Mouse (Mus musculus) bone marrow, adult 2 months (tissue): ENCODE results near the gene C1qb.

Source experiments
- CTCF ChIP-seq: fragments of 200-500 bp; IDR thresholded peaks from 2 replicates; pipeline ENCODE4 v1.5.1; 2011; ENCODE audit warnings: low read length, control low read depth; ENCODE audit not compliant: control insufficient read depth, insufficient read depth
- POLR2A ChIP-seq: fragments of 200-500 bp; IDR thresholded peaks from 2 replicates; pipeline ENCODE4 v1.6.1; 2011; ENCODE audit warnings: low read depth, mild to moderate bottlenecking, control low read depth, low read length, borderline replicate concordance; ENCODE audit not compliant: control insufficient read depth

DNA sequence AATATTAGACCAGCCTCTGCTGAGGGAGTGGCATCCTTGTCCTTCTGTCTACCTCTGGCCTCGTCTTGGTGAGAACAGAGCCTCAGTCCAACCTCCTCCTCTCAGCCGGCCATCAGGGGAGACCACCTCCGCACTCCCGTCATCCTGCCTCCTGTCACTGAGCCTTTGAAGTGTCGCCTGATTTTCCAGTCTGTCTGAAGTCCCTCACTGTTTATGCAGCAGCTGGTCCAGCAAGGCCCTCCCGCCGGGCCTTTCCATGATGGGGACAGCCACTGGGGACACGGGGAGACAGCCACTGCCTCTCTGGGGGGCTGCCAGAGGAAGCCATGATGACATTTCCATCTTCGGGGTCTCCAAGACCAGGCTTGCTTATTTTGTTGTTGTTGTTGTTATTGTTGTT is 26.9 kb upstream of the C1qb start:
- TF ChIP-seq CTCF = no peak
- TF ChIP-seq POLR2A = no peak
